Mouse (Mus musculus) splenic B cell, adult 2 months (primary cell): Measurements from ENCODE around the gene Mettl17.
"Not testable (repeated sequence)": the region's sequence is repeated elsewhere in the genome, so short reads cannot be mapped to it uniquely, and the experiment has no call there.

Source experiments
- DNase-seq: peaks from one replicate; pipeline ENCODE4 v3.0.0-alpha.2; 2011; ENCODE audit warnings: low read depth, low spot score
- H3K27me3 ChIP-seq: 2 replicates; pipeline ENCODE4 v1.6.1; 2012; ENCODE audit warnings: mild to moderate bottlenecking, low read length, moderate library complexity, mixed read lengths; ENCODE audit not compliant: control insufficient read depth, poor library complexity, insufficient read depth, severe bottlenecking
- H3K36me3 ChIP-seq: 2 replicates; pipeline ENCODE4 v1.6.1; 2012; ENCODE audit warnings: mild to moderate bottlenecking, low read length, moderate library complexity, mixed read lengths; ENCODE audit not compliant: control insufficient read depth, poor library complexity, insufficient read depth, severe bottlenecking

Mettl17 gene

GRCm38 (mm10) chr14:51884598-51885331, at the start of gene Mettl17:
Gene Mettl17 (plus strand): TSS chr14:51884842.
- peaks cover 7% of the 10 kb centered on the region for H3K36me3 ChIP-seq
- no peaks in the 10 kb centered on the region for H3K27me3 ChIP-seq
- DNase-seq: peak; percentile 99

- not testable (repeated sequence) for H3K36me3 ChIP-seq, DNase-seq
Measured at GRCm38 (mm10) chr14:51838480-51838879, 46.2 kb upstream of the Mettl17 start.

GRCm38 (mm10) chr14:51842250-51842649, 42.4 kb upstream of the Mettl17 start:
- no peak for DNase-seq

More at GRCm38 (mm10) chr14:51838480-51838879, 46.2 kb upstream of the Mettl17 start:
- not testable (repeated sequence) for H3K27me3 ChIP-seq

GRCm38 (mm10) chr14:51842781-51843180, 41.9 kb upstream of the Mettl17 start:
- DNase-seq: no peak
- H3K36me3 ChIP-seq: no peaks in the 10 kb centered on the region
- H3K27me3 ChIP-seq: no peaks in the 10 kb centered on the region; the same call in 1 of the 2 replicates

More at GRCm38 (mm10) chr14:51842250-51842649, 42.4 kb upstream of the Mettl17 start:
- no peaks in the 10 kb centered on the region for H3K36me3 ChIP-seq
- H3K27me3 ChIP-seq: no peaks in the 10 kb centered on the region; the same call in 1 of the 2 replicates

GRCm38 (mm10) chr14:51843882-51844281, 40.8 kb upstream of the Mettl17 start:
- no peaks in the 10 kb centered on the region for H3K36me3 ChIP-seq
- no peak for DNase-seq
- no peaks in the 10 kb centered on the region; the same call in 1 of the 2 replicates for H3K27me3 ChIP-seq

- no peak for DNase-seq
- H3K27me3 ChIP-seq: no peaks in the 10 kb centered on the region
- no peaks in the 10 kb centered on the region for H3K36me3 ChIP-seq
Measured at GRCm38 (mm10) chr14:51846566-51846965, 38.1 kb upstream of the Mettl17 start.

GRCm38 (mm10) chr14:51851006-51851405, 33.6 kb upstream of the Mettl17 start:
- DNase-seq, H3K36me3 ChIP-seq, H3K27me3 ChIP-seq: not testable (repeated sequence)

- H3K36me3 ChIP-seq: no peaks in the 10 kb centered on the region
- no peaks in the 10 kb centered on the region for H3K27me3 ChIP-seq
- DNase-seq: no peak
Measured at GRCm38 (mm10) chr14:51853399-51853798, 31.2 kb upstream of the Mettl17 start, which contains the start of gene Ear6. Gene Ear6 (plus strand): TSS chr14:51853699.

- not testable (repeated sequence) for DNase-seq, H3K27me3 ChIP-seq, H3K36me3 ChIP-seq
Measured at GRCm38 (mm10) chr14:51855280-51855679, 29.4 kb upstream of the Mettl17 start.

GRCm38 (mm10) chr14:51863603-51864002, 21.0 kb upstream of the Mettl17 start:
- DNase-seq, H3K27me3 ChIP-seq, H3K36me3 ChIP-seq: not testable (repeated sequence)

GRCm38 (mm10) chr14:51870756-51871155, 13.9 kb upstream of the Mettl17 start:
- DNase-seq: no peak
- no peaks in the 10 kb centered on the region for H3K27me3 ChIP-seq
- no peaks in the 10 kb centered on the region for H3K36me3 ChIP-seq

GRCm38 (mm10) chr14:51871741-51872140, 12.9 kb upstream of the Mettl17 start:
- no peaks in the 10 kb centered on the region for H3K27me3 ChIP-seq
- no peak for DNase-seq
- no peaks in the 10 kb centered on the region for H3K36me3 ChIP-seq

- H3K27me3 ChIP-seq: no peaks in the 10 kb centered on the region
- no peaks in the 10 kb centered on the region for H3K36me3 ChIP-seq
- no peak for DNase-seq
Measured at GRCm38 (mm10) chr14:51877517-51877916, 7.1 kb upstream of the Mettl17 start.

GRCm38 (mm10) chr14:51883527-51884030, 1.1 kb upstream of the Mettl17 start:
- DNase-seq: peak; percentile 92
- peaks cover 7% of the 10 kb centered on the region; the same call in 1 of the 2 replicates for H3K36me3 ChIP-seq
- no peaks in the 10 kb centered on the region for H3K27me3 ChIP-seq

- no peak for DNase-seq
- Histone ChIP-seq H3K27me3 (no peaks in the 10 kb centered on the region), H3K36me3 (peaks cover 7% of the 10 kb centered on the region)
Measured at GRCm38 (mm10) chr14:51884031-51884544, 554 bp upstream of the Mettl17 start.
